Mouse (Mus musculus): ENCODE measurements around the gene Zbtb42. TPM values are rescaled to one million over a fixed set of nuclear protein-coding genes. Genes with fewer than 3 reads are reported as not detected.

The Zbtb42 gene
- polyA plus RNA-seq, 1 experiment = 27.7 TPM

GRCm38 (mm10) chr12:112693185-112694126, 14.8 kb downstream of the Zbtb42 start:
- no peak for TF ChIP-seq CTCF (IDR thresholded peaks at IDR 0.05; ENCODE audit: extremely low read depth, insufficient read length, insufficient replicate concordance, low read depth, low read length)
- peak; percentile 89 for TF ChIP-seq POLR2A (IDR thresholded peaks at IDR 0.05; ENCODE audit: low read depth, low read length)
- peak overlapping the region; percentile 69 for H3K4me3 ChIP-seq (ENCODE audit: low read depth, low read length)
- H3K36me3 ChIP-seq (ENCODE audit: control insufficient read depth, insufficient read depth, low read length) = no peaks in the 10 kb centered on the region
- peaks cover 13% of the 10 kb centered on the region; the same call in 1 of the 2 replicates for H3K4me1 ChIP-seq (ENCODE audit: control insufficient read depth, insufficient read depth, insufficient read length, low read length)
- no peaks in the 10 kb centered on the region for H3K27me3 ChIP-seq (ENCODE audit: control insufficient read depth, insufficient read depth, low read length)
- peak overlapping the region; percentile 56 for H3K27ac ChIP-seq (ENCODE audit: insufficient read depth, low read depth, low read length)
- 2% methylated on average over 54 of the region's 54 CpGs for WGBS

- 72% methylated on average over 10 of the region's 10 CpGs for WGBS
- H3K27ac ChIP-seq (ENCODE audit: insufficient read depth, low read depth, low read length) = 0 out of 2 replicates have a peak overlapping the region, but pooled peaks have one; percentile 56
- no peaks in the 10 kb centered on the region for H3K27me3 ChIP-seq (ENCODE audit: control insufficient read depth, insufficient read depth, low read length)
- TF ChIP-seq POLR2A (IDR thresholded peaks at IDR 0.05; ENCODE audit: low read depth, low read length) = no peak
- TF ChIP-seq CTCF (IDR thresholded peaks at IDR 0.05; ENCODE audit: extremely low read depth, insufficient read length, insufficient replicate concordance, low read depth, low read length) = no peak
- no peak overlapping the region for H3K4me3 ChIP-seq (ENCODE audit: low read depth, low read length)
- H3K4me1 ChIP-seq (ENCODE audit: control insufficient read depth, insufficient read depth, insufficient read length, low read length) = peaks cover 13% of the 10 kb centered on the region; the same call in 1 of the 2 replicates
- H3K36me3 ChIP-seq (ENCODE audit: control insufficient read depth, insufficient read depth, low read length) = no peaks in the 10 kb centered on the region
Observed at GRCm38 (mm10) chr12:112694127-112694475, 15.5 kb downstream of the Zbtb42 start.

GRCm38 (mm10) chr12:112696806-112697425, 18.3 kb downstream of the Zbtb42 start:
- TF ChIP-seq POLR2A (IDR thresholded peaks at IDR 0.05; ENCODE audit: low read depth, low read length) (no peak), CTCF (IDR thresholded peaks at IDR 0.05; ENCODE audit: extremely low read depth, insufficient read length, insufficient replicate concordance, low read depth, low read length) (no peak)
- WGBS = 67% methylated on average over 3 of the region's 3 CpGs
- H3K27ac ChIP-seq (ENCODE audit: insufficient read depth, low read depth, low read length) = no peak overlapping the region
- no peaks in the 10 kb centered on the region for H3K36me3 ChIP-seq (ENCODE audit: control insufficient read depth, insufficient read depth, low read length)
- 0 out of 2 replicates have a peak, but pooled peaks cover 6% of the 10 kb centered on the region for H3K27me3 ChIP-seq (ENCODE audit: control insufficient read depth, insufficient read depth, low read length)
- H3K4me3 ChIP-seq (ENCODE audit: low read depth, low read length) = no peak overlapping the region
- H3K4me1 ChIP-seq (ENCODE audit: control insufficient read depth, insufficient read depth, insufficient read length, low read length) = peaks cover 13% of the 10 kb centered on the region; the same call in 1 of the 2 replicates

- Histone ChIP-seq H3K27me3 (ENCODE audit: control insufficient read depth, insufficient read depth, low read length) (0 out of 2 replicates have a peak, but pooled peaks cover 6% of the 10 kb centered on the region), H3K27ac (ENCODE audit: insufficient read depth, low read depth, low read length) (no peak overlapping the region), H3K4me1 (ENCODE audit: control insufficient read depth, insufficient read depth, insufficient read length, low read length) (no peaks in the 10 kb centered on the region), H3K36me3 (ENCODE audit: control insufficient read depth, insufficient read depth, low read length) (no peaks in the 10 kb centered on the region), H3K4me3 (ENCODE audit: low read depth, low read length) (no peak overlapping the region)
- 16% methylated on average over 15 of the region's 15 CpGs for WGBS
- TF ChIP-seq POLR2A (IDR thresholded peaks at IDR 0.05; ENCODE audit: low read depth, low read length) (no peak), CTCF (IDR thresholded peaks at IDR 0.05; ENCODE audit: extremely low read depth, insufficient read length, insufficient replicate concordance, low read depth, low read length) (no peak)
Observed at GRCm38 (mm10) chr12:112700522-112700921, 21.9 kb downstream of the Zbtb42 start.

- no peak overlapping the region for H3K4me3 ChIP-seq (ENCODE audit: low read depth, low read length)
- 0 out of 2 replicates have a peak, but pooled peaks cover 6% of the 10 kb centered on the region for H3K27me3 ChIP-seq (ENCODE audit: control insufficient read depth, insufficient read depth, low read length)
- H3K4me1 ChIP-seq (ENCODE audit: control insufficient read depth, insufficient read depth, insufficient read length, low read length) = no peaks in the 10 kb centered on the region
- TF ChIP-seq POLR2A (IDR thresholded peaks at IDR 0.05; ENCODE audit: low read depth, low read length) (no peak), CTCF (IDR thresholded peaks at IDR 0.05; ENCODE audit: extremely low read depth, insufficient read length, insufficient replicate concordance, low read depth, low read length) (no peak)
- H3K27ac ChIP-seq (ENCODE audit: insufficient read depth, low read depth, low read length) = no peak overlapping the region
- 24% methylated on average over 6 of the region's 6 CpGs for WGBS
- H3K36me3 ChIP-seq (ENCODE audit: control insufficient read depth, insufficient read depth, low read length) = no peaks in the 10 kb centered on the region
Observed at GRCm38 (mm10) chr12:112702374-112703320, 24.0 kb downstream of the Zbtb42 start.

- Histone ChIP-seq H3K36me3 (ENCODE audit: control insufficient read depth, insufficient read depth, low read length) (no peaks in the 10 kb centered on the region), H3K27ac (ENCODE audit: insufficient read depth, low read depth, low read length) (no peak overlapping the region), H3K4me3 (ENCODE audit: low read depth, low read length) (peak overlapping the region; percentile 15; the same call in 1 of the 2 replicates), H3K4me1 (ENCODE audit: control insufficient read depth, insufficient read depth, insufficient read length, low read length) (no peaks in the 10 kb centered on the region), H3K27me3 (ENCODE audit: control insufficient read depth, insufficient read depth, low read length) (0 out of 2 replicates have a peak, but pooled peaks cover 7% of the 10 kb centered on the region)
- 9% methylated on average over 32 of the region's 32 CpGs for WGBS
- peak; percentile 99 for TF ChIP-seq CTCF (IDR thresholded peaks at IDR 0.05; ENCODE audit: extremely low read depth, insufficient read length, insufficient replicate concordance, low read depth, low read length)
- no peak for TF ChIP-seq POLR2A (IDR thresholded peaks at IDR 0.05; ENCODE audit: low read depth, low read length)
Observed at GRCm38 (mm10) chr12:112706704-112707572, 28.3 kb downstream of the Zbtb42 start.

Data from small intestine, adult 2 months (tissue).